Mouse (Mus musculus): ENCODE results near the gene Elp6. TPM values are rescaled to one million over a fixed set of nuclear protein-coding genes. Genes with fewer than 3 reads are reported as not detected.

The Elp6 gene
- total RNA-seq, 2 experiments from 2014 or later, result 9.1 to 14.1 TPM

- intact Hi-C loops (cut with DNase I), result no loop called here
- H3K4me3 ChIP-seq, result no peak overlapping the region
- TF ChIP-seq CTCF (IDR thresholded peaks at IDR 0.05), result no peak
- DNase-seq (ENCODE audit: extremely low spot score in 1 of 2, low spot score in 2 of 2), result peak in 1 of 2 experiments; percentile 51
- H3K27ac ChIP-seq, result peak overlapping the region; percentile 77
Observed at GRCm38 (mm10) chr9:110287321-110287924, 17.6 kb upstream of the Elp6 start.

- peak; percentile 43 to 44 for DNase-seq (ENCODE audit: extremely low spot score in 1 of 2, low spot score in 2 of 2)
- intact Hi-C loops (cut with DNase I), result loop anchor here (2.0 to 5.0 kb wide), 3 partner anchors 48 to 122 kb away; no protein-coding TSS in a partner anchor
- no peak for TF ChIP-seq CTCF (IDR thresholded peaks at IDR 0.05)
- H3K4me3 ChIP-seq, result peak overlapping the region; percentile 41
- peak overlapping the region; percentile 90 for H3K27ac ChIP-seq
Observed at GRCm38 (mm10) chr9:110293254-110293718, 11.7 kb upstream of the Elp6 start.

- Histone ChIP-seq H3K27ac (peak overlapping the region; percentile 90), H3K4me3 (peak overlapping the region; percentile 41)
- intact Hi-C loops (cut with DNase I), result loop anchor here (2.0 to 5.0 kb wide), 3 partner anchors 49 to 123 kb away; no protein-coding TSS in a partner anchor
- DNase-seq (ENCODE audit: extremely low spot score in 1 of 2, low spot score in 2 of 2), result peak; percentile 25 to 49
- TF ChIP-seq CTCF (IDR thresholded peaks at IDR 0.05), result no peak
Observed at GRCm38 (mm10) chr9:110293873-110294415, 11.0 kb upstream of the Elp6 start.

GRCm38 (mm10) chr9:110294786-110295185, 10.2 kb upstream of the Elp6 start:
- intact Hi-C loops (cut with DNase I), result loop anchor here (5.0 kb wide), 3 partner anchors 87 to 402 kb away; partner anchors contain the start of genes Dhx30 and Smarcc1
- no peak overlapping the region for H3K4me3 ChIP-seq
- no peak for DNase-seq (ENCODE audit: extremely low spot score in 1 of 2, low spot score in 2 of 2)
- H3K27ac ChIP-seq, result no peak overlapping the region
- no peak for TF ChIP-seq CTCF (IDR thresholded peaks at IDR 0.05)

GRCm38 (mm10) chr9:110296867-110297627, 7.9 kb upstream of the Elp6 start:
- no peak overlapping the region for H3K27ac ChIP-seq
- TF ChIP-seq CTCF (IDR thresholded peaks at IDR 0.05), result peak; percentile 85

GRCm38 (mm10) chr9:110304516-110304915, 457 bp upstream of the Elp6 start:
- TF ChIP-seq CTCF (IDR thresholded peaks at IDR 0.05), result peak; percentile 54
- DNase-seq (ENCODE audit: extremely low spot score in 1 of 2, low spot score in 2 of 2), result no peak
- H3K27ac ChIP-seq, result peak overlapping the region; percentile 99
- peak overlapping the region; percentile 57 for H3K4me3 ChIP-seq
- intact Hi-C loops (cut with DNase I), result no loop called here

More at GRCm38 (mm10) chr9:110296867-110297627, 7.9 kb upstream of the Elp6 start:
- H3K4me3 ChIP-seq, result no peak overlapping the region
- intact Hi-C loops (cut with DNase I), result loop anchor here (5.0 kb wide), 2 partner anchors 180 to 405 kb away; partner anchors contain the start of genes Dhx30 and Smarcc1
- DNase-seq (ENCODE audit: extremely low spot score in 1 of 2, low spot score in 2 of 2), result peak; percentile 85 to 87

- H3K27ac ChIP-seq, result no peak overlapping the region
- no peak overlapping the region for H3K4me3 ChIP-seq
- intact Hi-C loops (cut with DNase I), result no loop called here
- TF ChIP-seq CTCF (IDR thresholded peaks at IDR 0.05), result no peak
- no peak for DNase-seq (ENCODE audit: extremely low spot score in 1 of 2, low spot score in 2 of 2)
Observed at GRCm38 (mm10) chr9:110306371-110306770, 1.4 kb downstream of the Elp6 start.

GRCm38 (mm10) chr9:110314706-110315105, 9.7 kb downstream of the Elp6 start:
- Histone ChIP-seq H3K4me3 (no peak overlapping the region), H3K27ac (no peak overlapping the region)
- intact Hi-C loops (cut with DNase I), result no loop called here
- TF ChIP-seq CTCF (IDR thresholded peaks at IDR 0.05), result no peak
- no peak for DNase-seq (ENCODE audit: extremely low spot score in 1 of 2, low spot score in 2 of 2)

- DNase-seq (ENCODE audit: extremely low spot score in 1 of 2, low spot score in 2 of 2), result no peak
- Histone ChIP-seq H3K4me3 (no peak overlapping the region), H3K27ac (no peak overlapping the region)
- intact Hi-C loops (cut with DNase I), result no loop called here
- TF ChIP-seq CTCF (IDR thresholded peaks at IDR 0.05), result no peak
Observed at GRCm38 (mm10) chr9:110315410-110315809, 10.4 kb downstream of the Elp6 start.

- DNase-seq (ENCODE audit: extremely low spot score in 1 of 2, low spot score in 2 of 2), result no peak
Observed at GRCm38 (mm10) chr9:110315904-110316303, 10.9 kb downstream of the Elp6 start.

GRCm38 (mm10) chr9:110316503-110316902, 11.5 kb downstream of the Elp6 start:
- DNase-seq (ENCODE audit: extremely low spot score in 1 of 2, low spot score in 2 of 2), result no peak
- no peak for TF ChIP-seq CTCF (IDR thresholded peaks at IDR 0.05)
- no peak overlapping the region for H3K4me3 ChIP-seq
- no peak overlapping the region for H3K27ac ChIP-seq
- intact Hi-C loops (cut with DNase I), result no loop called here

More at GRCm38 (mm10) chr9:110315904-110316303, 10.9 kb downstream of the Elp6 start:
- no peak for TF ChIP-seq CTCF (IDR thresholded peaks at IDR 0.05)
- intact Hi-C loops (cut with DNase I), result no loop called here
- Histone ChIP-seq H3K4me3 (no peak overlapping the region), H3K27ac (no peak overlapping the region)

- intact Hi-C loops (cut with DNase I), result no loop called here
- no peak for TF ChIP-seq CTCF (IDR thresholded peaks at IDR 0.05)
- H3K4me3 ChIP-seq, result no peak overlapping the region
- DNase-seq (ENCODE audit: extremely low spot score in 1 of 2, low spot score in 2 of 2), result no peak
- H3K27ac ChIP-seq, result no peak overlapping the region
Observed at GRCm38 (mm10) chr9:110320769-110321168, 15.8 kb downstream of the Elp6 start.
